Mouse (Mus musculus) MN1 (cell line): ENCODE results near the gene Abca5.
"Not testable (repeated sequence)": the region's sequence is repeated elsewhere in the genome, so short reads cannot be mapped to it uniquely, and the experiment has no call there.

Experiments
- DNase-seq: peaks from one replicate; pipeline ENCODE4 v3.0.0-alpha.2; 2016; ENCODE audit warnings: low spot score

Abca5 gene

DNA sequence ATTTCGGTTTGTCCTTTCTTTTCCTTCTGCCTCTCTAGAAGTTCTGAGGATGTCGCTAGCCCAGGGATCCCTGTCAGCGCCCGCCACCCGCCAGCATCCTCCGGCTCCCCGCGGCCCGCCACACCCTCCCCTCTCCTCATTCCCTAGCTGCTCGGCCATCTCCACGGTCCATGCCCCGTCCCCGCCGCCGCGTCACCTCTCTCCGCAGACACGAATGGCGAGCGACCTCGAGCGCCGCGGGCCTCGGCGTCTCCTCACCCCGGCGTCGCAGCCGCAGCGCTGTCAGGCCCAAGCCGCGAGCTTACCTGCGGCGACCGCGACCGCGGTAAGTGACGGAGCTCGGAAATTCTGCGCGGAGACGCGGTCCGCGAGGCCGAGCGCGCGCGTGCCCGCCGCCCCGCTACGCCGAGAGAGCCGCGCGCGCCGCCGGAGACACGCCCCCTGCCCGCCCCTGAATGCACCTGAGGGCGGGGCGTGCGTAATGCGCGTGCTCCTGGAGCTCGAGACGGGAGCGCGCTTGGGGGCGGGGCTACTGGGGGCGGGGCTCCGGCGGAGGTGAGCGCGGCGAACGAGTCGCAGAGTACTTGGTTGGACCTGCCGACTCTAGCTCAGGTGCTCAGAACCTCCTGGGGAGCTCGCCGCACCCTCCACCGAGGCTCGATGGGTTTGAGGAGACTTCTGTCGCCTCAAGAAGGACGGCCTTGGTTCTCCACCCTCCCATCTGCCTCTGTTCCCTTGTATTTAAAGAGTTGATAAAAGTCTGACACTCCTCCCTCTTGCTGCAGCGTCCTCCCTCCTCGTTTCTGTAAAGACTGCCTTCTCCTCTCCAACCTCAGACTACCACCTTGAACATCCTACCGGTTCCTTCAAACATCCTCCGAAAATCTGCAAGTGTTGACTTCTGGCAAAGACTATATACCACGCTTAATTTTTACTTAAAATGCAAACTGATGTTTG is at the start of gene Abca5:
Gene Abca5 (minus strand): TSS at position 428 of the 957 bp plus-strand sequence.
- no peak for DNase-seq

DNA sequence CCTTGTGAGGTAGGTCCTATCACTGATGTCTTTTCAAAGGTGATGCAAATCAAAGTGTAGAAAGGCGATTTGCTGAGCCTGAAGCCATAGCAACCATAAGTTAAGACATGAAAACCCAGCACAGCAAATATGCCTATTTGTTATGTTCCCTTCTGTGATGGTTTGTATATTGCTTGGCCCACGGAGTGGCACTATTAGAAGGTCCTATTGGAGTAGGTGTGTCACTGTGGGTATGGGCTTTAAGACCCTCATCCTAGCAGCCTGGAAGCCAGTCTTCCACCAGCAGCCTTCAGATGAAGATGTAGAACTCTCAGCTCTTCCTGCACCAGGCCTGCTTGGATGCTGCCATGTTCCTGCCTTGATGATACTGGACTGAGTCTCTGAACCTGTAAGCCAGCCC is 48.0 kb upstream of the Abca5 start:
- no peak for DNase-seq

DNA sequence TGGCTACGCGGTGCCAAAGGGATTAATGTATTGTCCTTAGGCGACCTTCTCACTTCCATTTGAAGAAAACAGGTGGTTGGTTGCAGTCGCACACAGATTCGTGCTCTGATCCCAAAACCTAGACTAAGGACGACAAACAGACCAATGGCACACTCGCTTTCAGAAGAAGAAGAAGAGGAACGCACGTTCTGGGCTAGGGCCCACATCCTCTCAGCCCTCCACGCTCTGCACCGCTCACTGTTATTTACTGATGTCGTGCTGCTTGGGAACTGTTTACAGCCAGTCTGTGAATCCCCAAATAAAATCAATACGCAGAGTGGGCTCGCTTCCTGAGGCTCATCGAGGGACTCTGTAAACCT is 42.8 kb upstream of the Abca5 start:
- no peak for DNase-seq

GRCm38 (mm10) chr11:110379661-110380309 is 42.3 kb upstream of the Abca5 start:
- no peak for DNase-seq

DNA sequence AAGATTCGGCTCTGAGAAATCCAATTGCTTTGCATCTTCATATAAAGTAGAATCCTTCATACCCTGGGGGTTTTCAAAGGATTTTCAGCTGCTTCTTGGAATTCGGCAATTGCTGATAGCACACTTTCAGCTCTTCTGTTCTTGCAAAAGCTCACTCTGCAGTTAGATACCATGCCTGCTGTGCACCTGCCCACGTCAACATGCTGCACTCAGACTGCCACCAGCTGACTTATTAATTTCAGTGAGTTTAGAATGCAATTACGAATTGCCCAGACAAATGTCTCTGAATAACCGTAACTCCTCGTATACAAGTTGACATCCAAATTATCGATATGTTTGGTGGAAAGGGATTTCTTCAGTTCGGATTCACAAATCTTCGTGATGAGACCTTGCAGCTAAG is 36.5 kb upstream of the Abca5 start:
- DNase-seq: no peak

GRCm38 (mm10) chr11:110372266-110372954 is 34.9 kb upstream of the Abca5 start:
- DNase-seq: no peak

DNA sequence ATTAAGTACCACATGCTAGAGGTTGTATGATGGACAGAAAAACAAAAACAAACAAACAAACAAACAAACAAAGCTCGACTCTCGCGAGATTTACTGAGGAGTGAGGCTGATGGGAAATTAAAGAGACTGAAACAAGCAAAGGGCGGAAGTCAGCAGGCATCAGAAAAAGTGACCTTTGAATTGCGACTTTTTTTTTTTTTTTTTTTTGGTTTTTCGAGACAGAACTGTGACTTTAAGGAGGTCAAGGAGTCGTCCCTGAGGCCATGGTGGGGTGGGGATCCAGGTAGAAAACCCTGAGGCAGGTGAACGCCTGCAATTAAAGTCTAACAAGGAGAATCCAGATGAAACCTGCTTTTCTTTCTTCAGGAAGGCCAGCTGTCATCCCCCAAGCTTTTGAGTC is 34.3 kb upstream of the Abca5 start:
- DNase-seq: no peak

DNA sequence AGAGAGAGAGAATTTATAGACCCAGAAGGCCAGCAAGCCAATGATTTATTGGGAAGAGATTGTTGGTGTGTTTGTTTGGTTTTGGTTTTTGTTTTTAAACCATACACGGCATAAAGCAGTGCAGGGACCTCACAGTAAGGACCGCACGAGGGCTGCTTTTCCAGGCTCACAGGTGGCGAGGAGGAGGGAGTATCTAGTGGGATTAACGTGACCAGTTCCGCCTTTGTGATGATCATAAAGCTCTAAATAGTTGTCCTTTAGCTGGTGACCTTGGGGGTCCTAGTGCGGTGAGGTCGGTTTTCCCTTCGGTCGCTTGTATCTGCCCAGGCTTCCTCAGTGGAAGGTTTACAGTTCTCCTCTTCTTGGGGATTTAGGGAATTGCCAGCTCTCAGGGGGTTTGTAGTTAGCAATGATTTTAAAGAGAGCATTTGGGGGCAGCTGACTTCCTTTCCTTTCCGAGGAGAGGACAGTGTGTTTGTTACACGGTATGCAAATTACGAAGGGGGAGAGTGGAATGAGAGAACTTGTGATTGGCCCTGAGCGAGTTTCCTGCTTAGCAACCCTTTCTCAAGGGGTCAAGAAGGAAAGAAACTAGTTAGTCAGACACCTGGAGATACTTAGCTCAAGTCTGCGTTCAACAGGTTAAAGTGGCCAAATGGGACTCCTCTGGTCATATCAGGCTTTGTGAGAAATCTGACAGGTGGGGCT is 31.9 kb upstream of the Abca5 start:
- no peak for DNase-seq

DNA sequence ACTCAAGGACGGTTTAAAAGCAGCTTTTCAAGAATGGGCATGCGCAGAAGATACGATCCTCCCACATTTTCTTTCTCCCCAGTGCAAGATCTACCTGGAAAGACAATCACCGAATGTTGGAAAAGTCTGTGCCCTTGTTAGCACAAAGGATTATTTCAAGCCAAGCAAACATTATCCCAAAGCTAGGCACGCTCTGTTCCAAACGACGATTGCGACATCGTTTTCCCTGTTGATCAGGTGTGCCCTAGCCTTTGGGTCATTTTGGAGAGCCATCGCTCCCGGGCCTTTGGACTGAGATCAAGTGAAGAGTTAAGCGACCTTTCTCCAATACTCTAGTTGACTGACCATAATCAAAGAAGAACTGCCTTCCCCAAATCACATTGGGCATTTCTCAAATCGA is 30.1 kb upstream of the Abca5 start:
- DNase-seq: no peak

DNA sequence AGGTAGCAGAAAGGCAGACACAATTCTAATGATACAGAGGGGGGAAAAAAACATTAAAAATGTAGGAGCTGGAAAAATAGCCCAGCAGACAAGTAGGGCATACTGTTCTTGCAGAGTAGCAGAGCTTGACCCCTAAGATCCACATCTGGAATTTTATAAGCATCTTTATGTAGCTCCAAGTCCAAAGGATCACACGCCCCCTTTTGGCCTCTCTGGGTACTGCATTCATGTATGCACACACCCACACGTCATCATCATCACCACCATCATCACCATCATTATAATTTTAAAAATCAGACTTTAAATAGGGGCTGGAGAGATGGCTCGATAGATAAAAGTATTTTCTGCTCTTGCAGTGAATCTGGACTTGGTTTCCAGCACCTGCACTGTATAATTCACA is 29.4 kb upstream of the Abca5 start:
- no peak for DNase-seq

DNA sequence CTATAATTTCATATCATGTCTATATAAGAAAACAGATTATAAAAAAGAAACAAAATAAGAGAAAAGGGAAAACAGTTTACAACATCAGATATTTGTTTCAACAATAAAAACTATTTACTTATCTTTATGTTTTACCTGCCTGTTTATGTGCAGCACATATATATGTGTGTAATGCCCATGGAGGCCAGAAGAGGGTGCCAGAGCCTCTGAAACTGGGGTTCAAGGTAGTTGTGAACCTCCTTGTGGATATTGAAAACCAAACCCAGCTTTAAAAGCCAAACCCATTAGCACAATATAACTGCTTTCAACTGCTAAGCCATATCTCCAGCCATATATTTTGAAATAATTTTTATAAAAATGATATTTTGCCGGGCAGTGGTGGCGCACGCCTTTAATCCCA is 27.5 kb upstream of the Abca5 start:
- no peak for DNase-seq

- no peak for DNase-seq
Measured at GRCm38 (mm10) chr11:110357756-110358551, 20.4 kb upstream of the Abca5 start.

GRCm38 (mm10) chr11:110355131-110355530 is 17.6 kb upstream of the Abca5 start:
- DNase-seq: not testable (repeated sequence)

- DNase-seq: no peak
Measured at GRCm38 (mm10) chr11:110354261-110354660, 16.7 kb upstream of the Abca5 start.

DNA sequence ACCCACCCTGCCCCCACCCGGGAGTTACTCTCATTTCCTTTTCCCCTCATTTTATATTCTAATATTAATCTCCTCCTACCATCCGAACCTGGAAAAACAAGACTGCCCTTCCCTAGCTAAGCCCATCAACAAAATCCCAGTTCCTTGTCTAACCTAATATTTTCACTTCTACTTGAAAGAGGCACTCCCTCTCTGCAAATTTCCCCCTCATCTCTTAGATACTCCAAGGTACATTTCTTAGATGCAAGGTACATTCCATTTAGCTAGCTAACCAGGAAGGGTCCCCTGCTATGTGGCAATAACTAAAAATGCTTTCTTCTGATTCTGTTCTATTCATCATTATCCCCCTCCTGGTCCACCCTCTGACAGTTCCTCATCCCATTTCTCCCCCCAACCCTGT is 10.7 kb upstream of the Abca5 start:
- no peak for DNase-seq

GRCm38 (mm10) chr11:110347768-110348167 is 10.3 kb upstream of the Abca5 start:
- DNase-seq: no peak

GRCm38 (mm10) chr11:110336814-110337288 is 665 bp downstream of the Abca5 start:
- no peak for DNase-seq

DNA sequence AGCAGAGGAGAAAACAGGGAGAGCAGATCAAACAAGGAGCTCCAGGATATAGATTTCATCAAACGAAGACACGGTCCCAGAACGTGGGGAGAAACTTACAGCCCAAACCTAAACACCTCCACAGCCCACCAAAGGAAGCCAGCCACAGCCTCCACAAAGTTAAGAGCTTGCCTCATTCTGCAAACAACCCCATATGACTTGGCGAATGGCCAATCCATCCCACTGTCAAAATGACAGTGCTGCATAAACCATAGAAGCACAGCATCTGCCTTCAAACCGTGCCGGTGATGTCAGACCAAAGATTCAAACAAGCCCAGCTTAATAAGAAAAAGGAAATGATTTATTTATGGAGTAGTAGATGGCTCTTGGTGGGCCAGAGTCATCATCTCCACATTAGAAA is 7.4 kb downstream of the Abca5 start:
- DNase-seq: no peak

DNA sequence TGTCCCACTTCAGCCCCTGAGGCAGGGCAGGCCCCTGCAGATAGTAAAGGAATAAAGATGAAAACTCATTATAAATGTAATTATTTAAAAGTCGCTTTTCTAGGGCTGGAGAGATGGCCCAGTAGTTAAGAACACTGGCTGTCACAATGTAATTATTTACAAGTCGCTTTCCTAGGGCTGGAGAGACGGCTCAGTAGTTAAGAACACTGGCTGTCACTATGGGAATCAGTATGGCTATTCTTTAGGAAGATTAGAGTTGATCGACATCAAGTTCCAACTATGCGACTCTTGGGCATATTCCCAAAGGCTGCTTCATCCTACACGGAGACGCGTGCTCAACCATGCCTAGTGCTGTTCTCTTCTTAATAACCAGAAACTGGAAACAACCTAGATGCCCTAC is 15.2 kb downstream of the Abca5 start:
- DNase-seq: no peak

DNA sequence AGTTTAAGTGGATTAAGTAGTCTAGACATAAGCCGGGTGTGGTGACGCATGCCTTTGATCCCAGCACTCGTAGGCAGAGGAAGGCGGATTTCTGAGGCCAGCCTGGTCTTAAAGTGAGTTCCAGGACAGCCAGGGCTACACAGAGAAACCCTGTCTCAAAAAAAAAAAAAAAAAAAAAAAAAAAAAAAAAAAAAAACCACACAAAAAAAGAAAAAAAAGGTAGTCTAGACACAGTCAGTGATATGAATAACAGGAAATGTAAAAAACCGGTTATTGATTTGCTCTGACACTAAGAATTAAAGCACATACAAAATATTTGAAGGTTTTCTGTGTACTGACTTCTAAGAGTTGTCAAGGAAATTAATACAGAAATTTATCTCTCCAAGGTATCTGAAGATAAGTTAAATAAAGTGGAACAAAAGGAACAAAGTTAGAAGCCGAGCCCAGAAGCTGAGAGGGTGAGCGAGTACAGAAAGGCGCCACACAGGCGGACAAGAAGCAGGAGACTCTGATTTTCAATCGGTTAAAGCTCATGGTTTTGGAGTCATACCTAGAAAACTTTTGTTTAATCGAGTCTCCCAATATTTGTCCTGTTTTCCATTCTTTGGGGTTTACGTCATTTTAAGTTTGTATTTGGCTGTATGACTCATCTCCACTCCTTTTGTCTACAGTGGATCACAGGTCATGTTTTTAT is 30.9 kb downstream of the Abca5 start:
- no peak for DNase-seq

GRCm38 (mm10) chr11:110303411-110303810 is 34.1 kb downstream of the Abca5 start:
- DNase-seq: no peak
